Mouse (Mus musculus) monocyte, adult 59 days (primary cell): ENCODE results near the gene 1700049E17Rik2. TPM values are rescaled to one million over a fixed set of nuclear protein-coding genes. Genes with fewer than 3 reads are reported as not detected.

Source experiments
- total RNA-seq, 2 experiments: library from RNA; stranded (reverse); gene quantifications; one replicate each; pipeline ENCODE4 v1.2.4; 2023

1700049E17Rik2 gene
- total RNA-seq: not detected

GRCm38 (mm10) chr14:41572911-41573310 lies at the start of gene 1700049E17Rik2:
TSS of gene 1700049E17Rik2 (plus strand) at chr14:41573211.

GRCm38 (mm10) chr14:41555483-41555882 lies 17.5 kb upstream of the 1700049E17Rik2 start, which contains the start of gene Gm7970:
TSS of gene Gm7970 (minus strand) at chr14:41555583.

GRCm38 (mm10) chr14:41624512-41624911 lies 51.5 kb downstream of the 1700049E17Rik2 start, which contains the start of gene Gm3072:
TSS of gene Gm3072 (minus strand) at chr14:41624612.

Other genes starting within 250 kb of the 1700049E17Rik2 start
- not detected for gene Gm5798, start 224.6 kb upstream of the 1700049E17Rik2 start, total RNA-seq
- not detected for gene Gm7945, start 186.8 kb upstream of the 1700049E17Rik2 start, total RNA-seq
- gene Gm6482, start 164.9 kb upstream of the 1700049E17Rik2 start, total RNA-seq: not detected
- gene Gm7954, start 119.7 kb upstream of the 1700049E17Rik2 start, total RNA-seq: not detected
- gene Gm3486, start 83.7 kb upstream of the 1700049E17Rik2 start, total RNA-seq: not detected
- gene Gm7970, start 17.6 kb upstream of the 1700049E17Rik2 start, total RNA-seq: not detected
- not detected for gene Gm3072, start 51.4 kb downstream of the 1700049E17Rik2 start, total RNA-seq
- not detected for gene Gm3676, start 73.3 kb downstream of the 1700049E17Rik2 start, total RNA-seq
- not detected for gene Gm8068, start 128.7 kb downstream of the 1700049E17Rik2 start, total RNA-seq
- gene Gm7929, start 177.4 kb downstream of the 1700049E17Rik2 start, total RNA-seq: not detected
- not detected for gene Gm47189, start 199.2 kb downstream of the 1700049E17Rik2 start, total RNA-seq